Comparison of ENCODE assay signal across 15 mouse cellular contexts in genomic region chr5:31974614-31975168, GRCm38 (mm10).
DNase-seq lines count a peak whose midpoint lies in the region; ATAC-seq lines count a peak whose summit lies in the region.
"Had no signal": no experiment of that assay in that cellular context is flagged by ENCODE, and none has a peak within 500 bp of the region (broad histone marks: within the 10 kb centered on the region; RNA-seq: fewer than 3 reads in every experiment).

No protein-coding gene starts in this region.

- H3K27ac ChIP-seq in hindbrain, embryonic 14.5 days, result no peak overlapping the region
- no peak overlapping the region for H3K27ac ChIP-seq in hindbrain, embryonic 13.5 days
- no peak overlapping the region for H3K27ac ChIP-seq in midbrain, embryonic 14.5 days (replicated peaks; ENCODE audit: low read depth, low read length)
- no peak overlapping the region for H3K27ac ChIP-seq in midbrain, embryonic 13.5 days
- no peak overlapping the region for H3K27ac ChIP-seq in intestine, embryonic 16.5 days (ENCODE audit: low read length)
- H3K27ac ChIP-seq in heart, embryonic 10.5 days, result no peak overlapping the region
- H3K27ac ChIP-seq: hindbrain, embryonic 15.5 days; limb, embryonic 13.5 days; liver, embryonic 15.5 days had no signal

- H3K27me3 ChIP-seq in hindbrain, embryonic 14.5 days (ENCODE audit: control insufficient read depth, insufficient read depth, low read length), result no peaks in the 10 kb centered on the region
- H3K27me3 ChIP-seq in hindbrain, embryonic 13.5 days, result no peaks in the 10 kb centered on the region
- H3K27me3 ChIP-seq in midbrain, embryonic 14.5 days (ENCODE audit: control insufficient read depth, insufficient read depth, low read length), result no peaks in the 10 kb centered on the region
- H3K27me3 ChIP-seq in midbrain, embryonic 13.5 days, result no peaks in the 10 kb centered on the region
- H3K27me3 ChIP-seq in intestine, embryonic 16.5 days (replicated peaks; ENCODE audit: control insufficient read depth, insufficient read depth, low read length), result no peaks in the 10 kb centered on the region
- no peaks in the 10 kb centered on the region for H3K27me3 ChIP-seq in heart, embryonic 10.5 days (ENCODE audit: insufficient read depth, poor library complexity, severe bottlenecking)
- H3K27me3 ChIP-seq: hindbrain, embryonic 15.5 days; kidney, embryonic 15.5 days; limb, embryonic 13.5 days; liver, embryonic 15.5 days had no signal

- H3K4me2 ChIP-seq in hindbrain, embryonic 14.5 days (replicated peaks), result no peak overlapping the region
- H3K4me2 ChIP-seq in hindbrain, embryonic 13.5 days, result no peak overlapping the region
- H3K4me2 ChIP-seq in midbrain, embryonic 14.5 days (ENCODE audit: low read length), result no peak overlapping the region
- H3K4me2 ChIP-seq in midbrain, embryonic 13.5 days (replicated peaks), result no peak overlapping the region
- no peak overlapping the region for H3K4me2 ChIP-seq in intestine, embryonic 16.5 days (ENCODE audit: low read depth, low read length)
- H3K4me2 ChIP-seq: hindbrain, embryonic 15.5 days; kidney, embryonic 15.5 days; limb, embryonic 13.5 days; liver, embryonic 15.5 days had no signal

- DNase-seq in hindbrain, embryonic 14.5 days (ENCODE audit: low spot score), result peak; percentile 30
- DNase-seq in midbrain, embryonic 14.5 days, result peak; percentile 33
- peak; percentile 47 for DNase-seq in embryo, embryonic 10.5 days (ENCODE audit: low spot score)
- no peak for DNase-seq in cerebellum, adult 8-10 months
- no peak for DNase-seq in heart, embryonic 10.5 days (ENCODE audit: low spot score)
- DNase-seq: gastrocnemius, postnatal 14 days; heart, postnatal 14 days; lung, postnatal 10 days had no signal

- H3K36me3 ChIP-seq in hindbrain, embryonic 14.5 days (replicated peaks; ENCODE audit: control insufficient read depth, insufficient read depth), result no peaks in the 10 kb centered on the region
- no peaks in the 10 kb centered on the region for H3K36me3 ChIP-seq in hindbrain, embryonic 13.5 days
- no peaks in the 10 kb centered on the region for H3K36me3 ChIP-seq in midbrain, embryonic 14.5 days (ENCODE audit: control insufficient read depth, insufficient read depth, low read length)
- H3K36me3 ChIP-seq in midbrain, embryonic 13.5 days, result no peaks in the 10 kb centered on the region
- H3K36me3 ChIP-seq in intestine, embryonic 16.5 days (ENCODE audit: control insufficient read depth, insufficient read depth, low read length), result no peaks in the 10 kb centered on the region
- no peaks in the 10 kb centered on the region for H3K36me3 ChIP-seq in heart, embryonic 10.5 days
- H3K36me3 ChIP-seq: hindbrain, embryonic 15.5 days; kidney, embryonic 15.5 days; limb, embryonic 13.5 days; liver, embryonic 15.5 days had no signal

- no peaks in the 10 kb centered on the region for H3K9me3 ChIP-seq in hindbrain, embryonic 14.5 days (ENCODE audit: control insufficient read depth, low read length)
- H3K9me3 ChIP-seq in hindbrain, embryonic 13.5 days, result no peaks in the 10 kb centered on the region
- H3K9me3 ChIP-seq in midbrain, embryonic 14.5 days (ENCODE audit: control insufficient read depth, low read length), result no peaks in the 10 kb centered on the region
- H3K9me3 ChIP-seq in midbrain, embryonic 13.5 days, result no peaks in the 10 kb centered on the region
- no peaks in the 10 kb centered on the region for H3K9me3 ChIP-seq in intestine, embryonic 16.5 days (ENCODE audit: control insufficient read depth, low read length)
- no peaks in the 10 kb centered on the region for H3K9me3 ChIP-seq in heart, embryonic 10.5 days
- H3K9me3 ChIP-seq: hindbrain, embryonic 15.5 days; kidney, embryonic 15.5 days; limb, embryonic 13.5 days; liver, embryonic 15.5 days had no signal

- H3K4me3 ChIP-seq in hindbrain, embryonic 14.5 days (replicated peaks; ENCODE audit: low read length), result no peak overlapping the region
- no peak overlapping the region for H3K4me3 ChIP-seq in hindbrain, embryonic 13.5 days
- H3K4me3 ChIP-seq in midbrain, embryonic 14.5 days (replicated peaks; ENCODE audit: low read depth, low read length), result no peak overlapping the region
- no peak overlapping the region for H3K4me3 ChIP-seq in midbrain, embryonic 13.5 days (replicated peaks)
- H3K4me3 ChIP-seq in intestine, embryonic 16.5 days (ENCODE audit: low read length), result no peak overlapping the region
- H3K4me3 ChIP-seq in heart, embryonic 10.5 days, result no peak overlapping the region
- H3K4me3 ChIP-seq: hindbrain, embryonic 15.5 days; kidney, embryonic 15.5 days; limb, embryonic 13.5 days; liver, embryonic 15.5 days had no signal

- 73% methylated on average over 3 of the region's 3 CpGs for WGBS in hindbrain, embryonic 14.5 days
- 65% methylated on average over 3 of the region's 3 CpGs for WGBS in hindbrain, embryonic 13.5 days
- WGBS in midbrain, embryonic 14.5 days, result 80% methylated on average over 3 of the region's 3 CpGs
- WGBS in midbrain, embryonic 13.5 days, result 73% methylated on average over 3 of the region's 3 CpGs
- 42% methylated on average over 3 of the region's 3 CpGs for WGBS in intestine, embryonic 16.5 days
- WGBS in heart, embryonic 10.5 days, result 55% methylated on average over 3 of the region's 3 CpGs

- no peak for ATAC-seq in hindbrain, embryonic 14.5 days (ENCODE audit: low FRiP score)
- no peak for ATAC-seq in hindbrain, embryonic 13.5 days (ENCODE audit: low FRiP score)
- no peak for ATAC-seq in midbrain, embryonic 14.5 days (ENCODE audit: low FRiP score, low TSS enrichment)
- ATAC-seq in midbrain, embryonic 13.5 days, result no peak
- peak; percentile 28; the same call in 1 of the 2 replicates for ATAC-seq in intestine, embryonic 16.5 days

- H3K9ac ChIP-seq in hindbrain, embryonic 14.5 days, result no peak overlapping the region
- H3K9ac ChIP-seq in hindbrain, embryonic 13.5 days, result no peak overlapping the region
- H3K9ac ChIP-seq in midbrain, embryonic 14.5 days (replicated peaks; ENCODE audit: low read length), result no peak overlapping the region
- H3K9ac ChIP-seq in midbrain, embryonic 13.5 days (replicated peaks), result no peak overlapping the region
- H3K9ac ChIP-seq in intestine, embryonic 16.5 days (ENCODE audit: low read depth, low read length), result no peak overlapping the region
- H3K9ac ChIP-seq: hindbrain, embryonic 15.5 days; kidney, embryonic 15.5 days; limb, embryonic 13.5 days; liver, embryonic 15.5 days had no signal

- no peaks in the 10 kb centered on the region for H3K4me1 ChIP-seq in hindbrain, embryonic 14.5 days (replicated peaks; ENCODE audit: control insufficient read depth, insufficient read depth, low read length)
- peaks cover 2% of the 10 kb centered on the region; the same call in 1 of the 2 replicates for H3K4me1 ChIP-seq in hindbrain, embryonic 13.5 days (replicated peaks)
- H3K4me1 ChIP-seq in midbrain, embryonic 14.5 days (ENCODE audit: control insufficient read depth, insufficient read depth, low read length), result 0 out of 2 replicates have a peak, but pooled peaks cover 4% of the 10 kb centered on the region
- no peaks in the 10 kb centered on the region; the same call in 1 of the 2 replicates for H3K4me1 ChIP-seq in midbrain, embryonic 13.5 days (replicated peaks)
- H3K4me1 ChIP-seq in intestine, embryonic 16.5 days (ENCODE audit: control insufficient read depth, insufficient read depth, low read length), result peaks cover 3% of the 10 kb centered on the region; the same call in 1 of the 2 replicates
- H3K4me1 ChIP-seq in heart, embryonic 10.5 days, result no peaks in the 10 kb centered on the region
- H3K4me1 ChIP-seq: liver, embryonic 15.5 days had no signal

Comparison
In these comparisons a context has a peak if more than half of its experiments do, and no peak if none do; other contexts are left out.
1. DNase-seq: peak in hindbrain, embryonic 14.5 days (single experiment), midbrain, embryonic 14.5 days (single experiment) and embryo, embryonic 10.5 days (single experiment); none in cerebellum, adult 8-10 months (single experiment) and heart, embryonic 10.5 days (single experiment).